Mouse (Mus musculus) adipocyte (in vitro differentiated cells): Measurements from ENCODE around the gene Ctsk.
A peak's percentile ranks its signal among the peaks of the same experiment; 100 is the strongest.

Experiments used
- DNase-seq: peaks from one replicate; pipeline ENCODE4 v3.0.0-alpha.2; 2016; ENCODE audit warnings: low spot score

Ctsk gene

GRCm38 (mm10) chr3:95499024-95499423 lies at the start of gene Ctsk:
TSS of gene Ctsk (plus strand) at chr3:95499256.
- peak; percentile 27 for DNase-seq

GRCm38 (mm10) chr3:95450408-95450807 lies 48.6 kb upstream of the Ctsk start:
- peak; percentile 69 for DNase-seq

GRCm38 (mm10) chr3:95450915-95451314 lies 48.1 kb upstream of the Ctsk start:
- no peak for DNase-seq

GRCm38 (mm10) chr3:95456367-95456766 lies 42.7 kb upstream of the Ctsk start:
- DNase-seq, result no peak

GRCm38 (mm10) chr3:95457758-95458157 lies 41.3 kb upstream of the Ctsk start:
- peak; percentile 12 for DNase-seq

- peak; percentile 52 for DNase-seq
Measured at GRCm38 (mm10) chr3:95459381-95459780, 39.7 kb upstream of the Ctsk start.

- no peak for DNase-seq
Measured at GRCm38 (mm10) chr3:95463852-95464251, 35.2 kb upstream of the Ctsk start.

- no peak for DNase-seq
Measured at GRCm38 (mm10) chr3:95478966-95479365, 20.1 kb upstream of the Ctsk start.

- DNase-seq, result no peak
Measured at GRCm38 (mm10) chr3:95486421-95486820, 12.6 kb upstream of the Ctsk start.

- DNase-seq, result no peak
Measured at GRCm38 (mm10) chr3:95488679-95489078, 10.4 kb upstream of the Ctsk start.

- DNase-seq, result no peak
Measured at GRCm38 (mm10) chr3:95490238-95490637, 8.8 kb upstream of the Ctsk start.

- DNase-seq, result peak; percentile 28
Measured at GRCm38 (mm10) chr3:95494342-95494741, 4.7 kb upstream of the Ctsk start.

GRCm38 (mm10) chr3:95498229-95498628 lies 827 bp upstream of the Ctsk start:
- DNase-seq, result peak; percentile 9

GRCm38 (mm10) chr3:95499496-95500140 lies 562 bp downstream of the Ctsk start:
- DNase-seq, result peak; percentile 51

- DNase-seq, result no peak
Measured at GRCm38 (mm10) chr3:95502312-95502711, 3.3 kb downstream of the Ctsk start.

GRCm38 (mm10) chr3:95509348-95509747 lies 10.3 kb downstream of the Ctsk start:
- no peak for DNase-seq

- DNase-seq, result no peak
Measured at GRCm38 (mm10) chr3:95511611-95512180, 12.6 kb downstream of the Ctsk start.

- DNase-seq, result no peak
Measured at GRCm38 (mm10) chr3:95516614-95517041, 17.6 kb downstream of the Ctsk start.

- DNase-seq, result peak; percentile 78
Measured at GRCm38 (mm10) chr3:95517493-95517898, 18.4 kb downstream of the Ctsk start.

- DNase-seq, result no peak
Measured at GRCm38 (mm10) chr3:95518891-95519290, 19.8 kb downstream of the Ctsk start.

GRCm38 (mm10) chr3:95519315-95519714 lies 20.3 kb downstream of the Ctsk start:
- no peak for DNase-seq

- DNase-seq, result no peak
Measured at GRCm38 (mm10) chr3:95520100-95520499, 21.0 kb downstream of the Ctsk start.

- no peak for DNase-seq
Measured at GRCm38 (mm10) chr3:95521168-95521567, 22.1 kb downstream of the Ctsk start.

- no peak for DNase-seq
Measured at GRCm38 (mm10) chr3:95523662-95524061, 24.6 kb downstream of the Ctsk start.
